Mouse (Mus musculus) adipocyte (in vitro differentiated cells): Measurements from ENCODE around the gene Crybg3.

Experiments used
- DNase-seq: peaks from one replicate; pipeline ENCODE4 v3.0.0-alpha.2; 2016; ENCODE audit warnings: low spot score

The Crybg3 gene

GRCm38 (mm10) chr16:59600311-59601251 lies at the start of gene Crybg3:
Crybg3 (minus strand) TSS chr16:59600979.
- peak; percentile 70 for DNase-seq

GRCm38 (mm10) chr16:59643766-59644165 lies 43.0 kb upstream of the Crybg3 start:
- no peak for DNase-seq

- DNase-seq = peak; percentile 59
Observed at GRCm38 (mm10) chr16:59639985-59640384, 39.2 kb upstream of the Crybg3 start.

- DNase-seq = peak; percentile 97
Observed at GRCm38 (mm10) chr16:59639102-59639691, 38.4 kb upstream of the Crybg3 start, which contains the start of gene Arl6. Arl6 (minus strand) TSS chr16:59639391.

- no peak for DNase-seq
Observed at GRCm38 (mm10) chr16:59634598-59634997, 33.8 kb upstream of the Crybg3 start.

- DNase-seq = no peak
Observed at GRCm38 (mm10) chr16:59621554-59621953, 20.8 kb upstream of the Crybg3 start.

GRCm38 (mm10) chr16:59617167-59617566 lies 16.4 kb upstream of the Crybg3 start:
- DNase-seq = peak; percentile 81

- DNase-seq = no peak
Observed at GRCm38 (mm10) chr16:59615675-59616074, 14.9 kb upstream of the Crybg3 start.

- no peak for DNase-seq
Observed at GRCm38 (mm10) chr16:59610750-59611149, 10.0 kb upstream of the Crybg3 start.

- no peak for DNase-seq
Observed at GRCm38 (mm10) chr16:59604078-59604781, 3.5 kb upstream of the Crybg3 start.

- peak; percentile 31 for DNase-seq
Observed at GRCm38 (mm10) chr16:59599411-59600265, 1.1 kb downstream of the Crybg3 start.

GRCm38 (mm10) chr16:59598997-59599396 lies 1.8 kb downstream of the Crybg3 start:
- no peak for DNase-seq

- no peak for DNase-seq
Observed at GRCm38 (mm10) chr16:59597256-59597655, 3.5 kb downstream of the Crybg3 start.

- peak; percentile 91 for DNase-seq
Observed at GRCm38 (mm10) chr16:59594714-59595113, 6.1 kb downstream of the Crybg3 start.

GRCm38 (mm10) chr16:59590790-59591189 lies 10.0 kb downstream of the Crybg3 start:
- no peak for DNase-seq

GRCm38 (mm10) chr16:59588351-59589025 lies 12.3 kb downstream of the Crybg3 start:
- DNase-seq = no peak

GRCm38 (mm10) chr16:59587816-59588215 lies 13.0 kb downstream of the Crybg3 start:
- no peak for DNase-seq

GRCm38 (mm10) chr16:59586911-59587310 lies 13.9 kb downstream of the Crybg3 start:
- no peak for DNase-seq

GRCm38 (mm10) chr16:59586276-59586675 lies 14.5 kb downstream of the Crybg3 start:
- DNase-seq = peak; percentile 22

- no peak for DNase-seq
Observed at GRCm38 (mm10) chr16:59585706-59586244, 15.0 kb downstream of the Crybg3 start.

GRCm38 (mm10) chr16:59583515-59583914 lies 17.3 kb downstream of the Crybg3 start:
- DNase-seq = peak; percentile 28
